Mouse (Mus musculus) WW6 (cell line): ENCODE results near the gene Esrrb.
A peak's percentile ranks its signal among the peaks of the same experiment; 100 is the strongest.

Source experiments
- DNase-seq: peaks from one replicate; pipeline ENCODE4 v3.0.0-alpha.2; 2013; ENCODE audit warnings: low read depth, low spot score

Esrrb gene

GRCm38 (mm10) chr12:86421490-86421904, 60.6 kb downstream of the Esrrb start:
- no peak for DNase-seq

- no peak for DNase-seq
Measured at GRCm38 (mm10) chr12:86422166-86422910, 61.4 kb downstream of the Esrrb start.

GRCm38 (mm10) chr12:86423102-86423501, 62.2 kb downstream of the Esrrb start:
- DNase-seq, result no peak

GRCm38 (mm10) chr12:86427585-86427984, 66.7 kb downstream of the Esrrb start:
- DNase-seq, result no peak

GRCm38 (mm10) chr12:86431671-86432070, 70.8 kb downstream of the Esrrb start:
- no peak for DNase-seq

- DNase-seq, result peak; percentile 57
Measured at GRCm38 (mm10) chr12:86433371-86433821, 72.5 kb downstream of the Esrrb start.

- no peak for DNase-seq
Measured at GRCm38 (mm10) chr12:86435651-86436050, 74.7 kb downstream of the Esrrb start.

GRCm38 (mm10) chr12:86450848-86451247, 89.9 kb downstream of the Esrrb start:
- no peak for DNase-seq

GRCm38 (mm10) chr12:86455009-86455408, 94.1 kb downstream of the Esrrb start:
- DNase-seq, result no peak

GRCm38 (mm10) chr12:86462742-86463470, 102.0 kb downstream of the Esrrb start:
- no peak for DNase-seq

GRCm38 (mm10) chr12:86464385-86464784, 103.5 kb downstream of the Esrrb start:
- DNase-seq, result no peak

GRCm38 (mm10) chr12:86466180-86466579, 105.3 kb downstream of the Esrrb start:
- DNase-seq, result no peak

GRCm38 (mm10) chr12:86469919-86470318, 109.0 kb downstream of the Esrrb start:
- DNase-seq, result peak; percentile 80

GRCm38 (mm10) chr12:86470912-86471311, 110.0 kb downstream of the Esrrb start:
- DNase-seq, result no peak

- no peak for DNase-seq
Measured at GRCm38 (mm10) chr12:86473630-86474029, 112.7 kb downstream of the Esrrb start.

- DNase-seq, result no peak
Measured at GRCm38 (mm10) chr12:86475994-86476393, 115.1 kb downstream of the Esrrb start.

GRCm38 (mm10) chr12:86478908-86479307, 118.0 kb downstream of the Esrrb start:
- DNase-seq, result no peak

GRCm38 (mm10) chr12:86482029-86482428, 121.1 kb downstream of the Esrrb start:
- no peak for DNase-seq

- no peak for DNase-seq
Measured at GRCm38 (mm10) chr12:86483413-86483841, 122.5 kb downstream of the Esrrb start.

GRCm38 (mm10) chr12:86488005-86488404, 127.1 kb downstream of the Esrrb start:
- DNase-seq, result no peak

GRCm38 (mm10) chr12:86490052-86490451, 129.1 kb downstream of the Esrrb start:
- DNase-seq, result no peak

- DNase-seq, result no peak
Measured at GRCm38 (mm10) chr12:86491500-86491899, 130.6 kb downstream of the Esrrb start.

- no peak for DNase-seq
Measured at GRCm38 (mm10) chr12:86492822-86493221, 131.9 kb downstream of the Esrrb start.
